Comparison of ENCODE assay signal across 21 mouse cellular contexts in genomic region chr1:118904431-118904830, GRCm38 (mm10).
DNase-seq lines count a peak whose midpoint lies in the region; ATAC-seq and TF ChIP-seq lines count a peak whose summit lies in the region.
"Had no signal": no experiment of that assay in that cellular context is flagged by ENCODE, and none has a peak within 500 bp of the region (broad histone marks: within the 10 kb centered on the region; RNA-seq: fewer than 3 reads in every experiment).

No protein-coding gene starts in this region.

- H3K9ac ChIP-seq in embryonic facial prominence, embryonic 13.5 days, result no peak overlapping the region
- H3K9ac ChIP-seq: embryonic facial prominence, embryonic 12.5 days; liver, embryonic 15.5 days; midbrain, embryonic 12.5 days had no signal

- H3K4me1 ChIP-seq in embryonic facial prominence, embryonic 13.5 days, result peaks cover 76% of the 10 kb centered on the region
- H3K4me1 ChIP-seq: liver, embryonic 15.5 days had no signal

- TF ChIP-seq CTCF in layer of hippocampus, adult 2 months (conservative IDR thresholded peaks at IDR 0.05), result no peak

- no peaks in the 10 kb centered on the region for H3K36me3 ChIP-seq in embryonic facial prominence, embryonic 13.5 days
- H3K36me3 ChIP-seq: embryonic facial prominence, embryonic 12.5 days; liver, embryonic 15.5 days; midbrain, embryonic 12.5 days had no signal

- DNase-seq in embryo, embryonic 10 days (ENCODE audit: low spot score), result peak; percentile 28
- no peak for DNase-seq in embryo, embryonic 10.5 days (ENCODE audit: low spot score)
- DNase-seq in layer of hippocampus, adult 2 months (ENCODE audit: low spot score in 2 of 2), result no peak
- no peak for DNase-seq in layer of hippocampus, adult 18-20 months (ENCODE audit: low spot score in 2 of 2)
- peak; percentile 53 for DNase-seq in retina, postnatal 1 day
- DNase-seq in urinary bladder, postnatal 4 days (ENCODE audit: low spot score in 2 of 2), result no peak
- DNase-seq in Muller cell, postnatal 12 days (ENCODE audit: inconsistent ontology term), result no peak
- DNase-seq: adrenal gland, postnatal 36 days; cerebellum, adult 2 months; cerebellum, postnatal 36 days; gastrocnemius, postnatal 14 days; heart, adult 18-20 months; heart, postnatal 4 days; kidney, postnatal 10 days; right cerebral cortex, postnatal 4 days had no signal

- H3K4me2 ChIP-seq in embryonic facial prominence, embryonic 13.5 days, result no peak overlapping the region
- H3K4me2 ChIP-seq: embryonic facial prominence, embryonic 12.5 days; liver, embryonic 15.5 days; midbrain, embryonic 12.5 days had no signal

- H3K27me3 ChIP-seq in embryonic facial prominence, embryonic 13.5 days, result no peaks in the 10 kb centered on the region
- H3K27me3 ChIP-seq: embryonic facial prominence, embryonic 12.5 days; liver, embryonic 15.5 days had no signal

- no peak overlapping the region for H3K4me3 ChIP-seq in layer of hippocampus, adult 2 months
- no peak overlapping the region for H3K4me3 ChIP-seq in embryonic facial prominence, embryonic 13.5 days
- H3K4me3 ChIP-seq: embryonic facial prominence, embryonic 12.5 days; liver, embryonic 15.5 days; midbrain, embryonic 12.5 days had no signal

- peak overlapping the region; percentile 47; the same call in 1 of the 2 replicates for H3K27ac ChIP-seq in layer of hippocampus, adult 2 months
- peak overlapping the region; percentile 19; the same call in 1 of the 2 replicates for H3K27ac ChIP-seq in embryonic facial prominence, embryonic 13.5 days
- H3K27ac ChIP-seq: embryonic facial prominence, embryonic 12.5 days; liver, embryonic 15.5 days; macrophage; midbrain, embryonic 12.5 days; stomach, postnatal 0 days had no signal

- WGBS in embryonic facial prominence, embryonic 13.5 days, result 47% methylated on average over 3 of the region's 3 CpGs

- no peak for ATAC-seq in embryonic facial prominence, embryonic 13.5 days (ENCODE audit: insufficient number of reproducible peaks, insufficient read depth, low FRiP score, low TSS enrichment, low read depth)

- no peaks in the 10 kb centered on the region for H3K9me3 ChIP-seq in embryonic facial prominence, embryonic 13.5 days
- H3K9me3 ChIP-seq: embryonic facial prominence, embryonic 12.5 days; liver, embryonic 15.5 days; midbrain, embryonic 12.5 days had no signal

Comparison
In these comparisons a context has a peak if more than half of its experiments do, and no peak if none do; other contexts are left out.
1. DNase-seq: peak in embryo, embryonic 10 days (single experiment) and retina, postnatal 1 day (single experiment); none in embryo, embryonic 10.5 days (single experiment), layer of hippocampus, adult 2 months (0 of 2), layer of hippocampus, adult 18-20 months (0 of 2), urinary bladder, postnatal 4 days (0 of 2) and Muller cell, postnatal 12 days (single experiment).